Mouse (Mus musculus) myocyte (in vitro differentiated cells): ENCODE measurements around the gene Twnk. TPM values are rescaled to one million over a fixed set of nuclear protein-coding genes. Genes with fewer than 3 reads are reported as not detected.

ENCODE experiments used
- H3K27me3 ChIP-seq: one replicate; pipeline ENCODE4 v1.6.1; 2011; ENCODE audit not compliant: control insufficient read depth, insufficient read depth, insufficient read length
- H3K36me3 ChIP-seq: one replicate; pipeline ENCODE4 v1.6.1; 2011; ENCODE audit not compliant: control insufficient read depth, insufficient read depth
- H3K4me2 ChIP-seq: one replicate; pipeline ENCODE4 v1.6.1; 2011; ENCODE audit warnings: low read depth, control low read depth
- H3K4me3 ChIP-seq: one replicate; pipeline ENCODE4 v1.5.1; 2011; ENCODE audit warnings: mild to moderate bottlenecking, control low read depth, moderate library complexity
- H3K79me2 ChIP-seq: one replicate; pipeline ENCODE4 v1.6.1; 2011; ENCODE audit not compliant: control insufficient read depth, insufficient read depth
- H3ac ChIP-seq: one replicate; pipeline ENCODE4 v1.6.1; 2011; ENCODE audit not compliant: control insufficient read depth, insufficient read length
- CEBPB ChIP-seq: IDR thresholded peaks from 2 replicates; pipeline ENCODE4 v1.6.1; 2011; ENCODE audit warnings: mild to moderate bottlenecking, moderate library complexity; ENCODE audit not compliant: poor library complexity, insufficient read depth, severe bottlenecking
- E2F4 ChIP-seq: IDR thresholded peaks from one replicate; pipeline ENCODE4 v1.6.1; 2011; ENCODE audit warnings: mild to moderate bottlenecking, control low read depth, moderate library complexity; ENCODE audit not compliant: insufficient read depth
- MAX ChIP-seq: IDR thresholded peaks from one replicate; pipeline ENCODE4 v1.6.1; 2011; ENCODE audit warnings: low read depth, mild to moderate bottlenecking, control low read depth
- MYOD1 ChIP-seq, 3 experiments: IDR thresholded peaks; one replicate each; pipeline ENCODE4 v1.6.1; 2011; ENCODE audit warnings: control low read depth in 2 of 3, low read depth in 2 of 3, mild to moderate bottlenecking in 2 of 3, moderate library complexity in 1 of 3; ENCODE audit not compliant: insufficient read length in 2 of 3, control insufficient read depth in 1 of 3
- MYOG ChIP-seq, 3 experiments: IDR thresholded peaks; one replicate each; pipeline ENCODE4 v1.6.1; 2011; ENCODE audit warnings: control low read depth in 2 of 3, low read depth in 2 of 3, mild to moderate bottlenecking in 2 of 3; ENCODE audit not compliant: insufficient read length in 2 of 3, control insufficient read depth in 1 of 3, insufficient read depth in 1 of 3
- POLR2A ChIP-seq: IDR thresholded peaks from one replicate; pipeline ENCODE4 v1.6.1; 2011; ENCODE audit warnings: low read depth, mild to moderate bottlenecking, control low read depth, moderate library complexity; ENCODE audit not compliant: insufficient read length
- POLR2AphosphoS2 ChIP-seq: IDR thresholded peaks from one replicate; pipeline ENCODE4 v1.6.1; 2011; ENCODE audit warnings: low read depth, control low read depth; ENCODE audit not compliant: insufficient read length
- REST ChIP-seq: IDR thresholded peaks from one replicate; pipeline ENCODE4 v1.6.1; 2011; ENCODE audit warnings: mild to moderate bottlenecking, control low read depth, moderate library complexity; ENCODE audit not compliant: insufficient read depth, insufficient read length
- SRF ChIP-seq: IDR thresholded peaks from one replicate; pipeline ENCODE4 v1.6.1; 2011; ENCODE audit warnings: low read depth; ENCODE audit not compliant: control insufficient read depth, insufficient read length
- TCF12 ChIP-seq: IDR thresholded peaks from one replicate; pipeline ENCODE4 v1.6.1; 2011; ENCODE audit warnings: mild to moderate bottlenecking, control low read depth; ENCODE audit not compliant: poor library complexity, insufficient read depth, severe bottlenecking
- TCF3 ChIP-seq: IDR thresholded peaks from one replicate; pipeline ENCODE4 v1.6.1; 2011; ENCODE audit warnings: low read depth, control low read depth; ENCODE audit not compliant: insufficient read length
- USF1 ChIP-seq: IDR thresholded peaks from one replicate; pipeline ENCODE4 v1.6.1; 2011; ENCODE audit warnings: low read depth, mild to moderate bottlenecking, control low read depth, moderate library complexity
- polyA plus RNA-seq: library from polyadenylated mRNA; unstranded; fragments of >200 nt; fragmentation: generic; extraction: Trizol; gene quantifications from one replicate; pipeline ENCODE4 v1.2.1, GENCODE M21; 2012; ENCODE audit warnings: missing spikeins

Gene Twnk
- polyA plus RNA-seq, 1 experiment = 13.5 TPM

- Histone ChIP-seq H3K79me2 (peaks cover 30% of the 10 kb centered on the region), H3K27me3 (no peaks in the 10 kb centered on the region), H3K4me3 (no peak overlapping the region), H3ac (no peak overlapping the region), H3K36me3 (peaks cover 5% of the 10 kb centered on the region), H3K4me2 (no peak overlapping the region)
- TF ChIP-seq MAX (no peak), POLR2AphosphoS2 (peak; percentile 89), USF1 (no peak), TCF12 (no peak), REST (no peak), TCF3 (no peak), MYOG (IDR thresholded peaks at IDR 0.05; ENCODE audit: control insufficient read depth in 1 of 3, insufficient read depth in 1 of 3, insufficient read length in 2 of 3, low read depth in 2 of 3) (peak in 1 of 3 experiments; percentile 14), SRF (no peak), MYOD1 (IDR thresholded peaks at IDR 0.05; ENCODE audit: control insufficient read depth in 1 of 3, insufficient read length in 2 of 3, low read depth in 2 of 3) (no peak), E2F4 (no peak), CEBPB (no peak), POLR2A (peak; percentile 47)
Observed at GRCm38 (mm10) chr19:45024775-45025174, 19.3 kb downstream of the Twnk start.

GRCm38 (mm10) chr19:45025937-45026568, 20.6 kb downstream of the Twnk start:
- TF ChIP-seq MYOD1 (IDR thresholded peaks at IDR 0.05; ENCODE audit: control insufficient read depth in 1 of 3, insufficient read length in 2 of 3, low read depth in 2 of 3) (no peak), CEBPB (no peak), SRF (no peak), POLR2A (peak; percentile 9), POLR2AphosphoS2 (peak; percentile 16)
- Histone ChIP-seq H3K36me3 (peaks cover 5% of the 10 kb centered on the region), H3K79me2 (peaks cover 18% of the 10 kb centered on the region), H3K4me2 (no peak overlapping the region), H3K27me3 (no peaks in the 10 kb centered on the region), H3K4me3 (no peak overlapping the region), H3ac (no peak overlapping the region)

GRCm38 (mm10) chr19:45026958-45027670, 21.7 kb downstream of the Twnk start:
- no peak overlapping the region for H3ac ChIP-seq
- H3K27me3 ChIP-seq = no peaks in the 10 kb centered on the region
- no peak overlapping the region for H3K4me3 ChIP-seq
- peaks cover 5% of the 10 kb centered on the region for H3K36me3 ChIP-seq
- H3K4me2 ChIP-seq = no peak overlapping the region
- TF ChIP-seq POLR2A (no peak), POLR2AphosphoS2 (peak; percentile 69), TCF12 (no peak)
- peaks cover 7% of the 10 kb centered on the region for H3K79me2 ChIP-seq

GRCm38 (mm10) chr19:45027848-45028247, 22.4 kb downstream of the Twnk start:
- no peaks in the 10 kb centered on the region for H3K79me2 ChIP-seq
- H3K4me2 ChIP-seq = no peak overlapping the region
- no peak overlapping the region for H3K4me3 ChIP-seq
- H3K27me3 ChIP-seq = no peaks in the 10 kb centered on the region
- no peak overlapping the region for H3ac ChIP-seq
- peak; percentile 59 for TF ChIP-seq POLR2AphosphoS2
- no peak for TF ChIP-seq TCF3
- peaks cover 5% of the 10 kb centered on the region for H3K36me3 ChIP-seq

GRCm38 (mm10) chr19:45028746-45029145, 23.3 kb downstream of the Twnk start:
- Histone ChIP-seq H3K27me3 (no peaks in the 10 kb centered on the region), H3K4me2 (no peak overlapping the region), H3K79me2 (no peaks in the 10 kb centered on the region), H3K36me3 (peaks cover 5% of the 10 kb centered on the region), H3K4me3 (no peak overlapping the region), H3ac (no peak overlapping the region)
- TF ChIP-seq POLR2A (peak; percentile 43), SRF (no peak), POLR2AphosphoS2 (peak; percentile 68), MYOG (IDR thresholded peaks at IDR 0.05; ENCODE audit: control insufficient read depth in 1 of 3, insufficient read depth in 1 of 3, insufficient read length in 2 of 3, low read depth in 2 of 3) (no peak)
